Mouse (Mus musculus) MEL (cell line): ENCODE data around the gene Rasip1. TPM values are rescaled to one million over a fixed set of nuclear protein-coding genes. Genes with fewer than 3 reads are reported as not detected.

Experiments
- DNase-seq: peaks from one replicate; pipeline ENCODE4 v3.0.0; 2011; ENCODE audit warnings: low read depth, low spot score
- H3K27ac ChIP-seq: 2 replicates; pipeline ENCODE4 v1.5.1; 2012; ENCODE audit warnings: low read depth, mild to moderate bottlenecking, control low read depth, low read length, moderate library complexity; ENCODE audit not compliant: control insufficient read depth
- H3K27me3 ChIP-seq, 2 experiments: fragments of 150-350 bp in 1 of 2; sonication (generic) in 1 of 2; 2 replicates each; pipeline ENCODE4 v1.6.1; 2012; ENCODE audit warnings: low read length in 2 of 2, mild to moderate bottlenecking in 2 of 2, improper control_type of control experiment in 1 of 2, moderate library complexity in 1 of 2; ENCODE audit not compliant: insufficient read depth in 2 of 2, control insufficient read depth in 1 of 2
- H3K36me3 ChIP-seq, 2 experiments: 2 replicates each; pipeline ENCODE4 v1.6.1; 2012 to 2014; ENCODE audit warnings: low read length in 2 of 2, improper control_type of control experiment in 1 of 2, inconsistent platforms in 1 of 2, mild to moderate bottlenecking in 1 of 2; ENCODE audit not compliant: insufficient read depth in 2 of 2, control insufficient read depth in 1 of 2
- H3K4me1 ChIP-seq, 2 experiments: fragments of 150-350 bp in 1 of 2; sonication (generic) in 1 of 2; 2 replicates each; pipeline ENCODE4 v1.6.1; 2012; ENCODE audit warnings: low read length in 2 of 2, improper control_type of control experiment in 1 of 2, mild to moderate bottlenecking in 1 of 2; ENCODE audit not compliant: insufficient read depth in 2 of 2, control insufficient read depth in 1 of 2
- H3K4me3 ChIP-seq, 2 experiments: fragments of 150-350 bp in 1 of 2; sonication (generic) in 1 of 2; 2 replicates each; pipeline ENCODE4 v1.5.1; 2012; ENCODE audit warnings: low read depth in 2 of 2, low read length in 2 of 2, mild to moderate bottlenecking in 2 of 2, moderate library complexity in 2 of 2, control low read depth in 1 of 2, improper control_type of control experiment in 1 of 2; ENCODE audit not compliant: control insufficient read depth in 1 of 2, insufficient read depth in 1 of 2
- H3K79me2 ChIP-seq: 2 replicates; pipeline ENCODE4 v1.6.1; 2012; ENCODE audit warnings: mild to moderate bottlenecking, low read length, moderate library complexity; ENCODE audit not compliant: control insufficient read depth, poor library complexity, insufficient read depth
- H3K9ac ChIP-seq: 2 replicates; pipeline ENCODE4 v1.6.1; 2012; ENCODE audit warnings: low read depth, mild to moderate bottlenecking, control low read depth, low read length, moderate library complexity; ENCODE audit not compliant: control insufficient read depth, poor library complexity, severe bottlenecking
- H3K9me3 ChIP-seq: fragments of 150-350 bp; sonication (generic); replicated peaks from 2 replicates; pipeline ENCODE4 v1.6.1; 2012; ENCODE audit warnings: mild to moderate bottlenecking, low read length, improper control_type of control experiment, moderate library complexity; ENCODE audit not compliant: insufficient read depth
- BHLHE40 ChIP-seq: IDR thresholded peaks from 2 replicates; pipeline ENCODE4 v1.6.1; 2012; ENCODE audit warnings: low read depth, mild to moderate bottlenecking, inconsistent platforms, low read length, improper control_type of control experiment, borderline replicate concordance
- CTCF ChIP-seq, 3 experiments: IDR thresholded peaks in 2 of 3; conservative IDR thresholded peaks in 1 of 3; 2 replicates each; pipeline ENCODE4 v1.5.1; 2011 to 2012; ENCODE audit warnings: low read length in 3 of 3, low read depth in 2 of 3, mild to moderate bottlenecking in 2 of 3, improper control_type of control experiment in 1 of 3, inconsistent platforms in 1 of 3, mixed read lengths in 1 of 3, moderate library complexity in 1 of 3; ENCODE audit not compliant: control insufficient read depth in 1 of 3, insufficient read depth in 1 of 3, poor library complexity in 1 of 3, severe bottlenecking in 1 of 3
- ELF1 ChIP-seq: IDR thresholded peaks from 2 replicates; pipeline ENCODE4 v1.6.1; 2014; ENCODE audit warnings: low read depth, mild to moderate bottlenecking, inconsistent platforms, low read length, improper control_type of control experiment, moderate library complexity
- GABPA ChIP-seq: IDR thresholded peaks from 2 replicates; pipeline ENCODE4 v1.6.1; 2012; ENCODE audit warnings: low read depth, mild to moderate bottlenecking, inconsistent platforms, low read length, improper control_type of control experiment, moderate library complexity
- JUND ChIP-seq: IDR thresholded peaks from 2 replicates; pipeline ENCODE4 v1.6.1; 2011; ENCODE audit warnings: low read depth, mild to moderate bottlenecking, improper control_type of control experiment, low read length
- KAT2A ChIP-seq: conservative IDR thresholded peaks from 2 replicates; pipeline ENCODE4 v1.6.1; 2012; ENCODE audit warnings: low read depth, low read length, improper control_type of control experiment, inconsistent platforms
- MAX ChIP-seq: IDR thresholded peaks from 2 replicates; pipeline ENCODE4 v1.6.1; 2011; ENCODE audit warnings: low read length, improper control_type of control experiment
- MAZ ChIP-seq: IDR thresholded peaks from 2 replicates; pipeline ENCODE4 v1.6.1; 2012; ENCODE audit warnings: low read depth, mild to moderate bottlenecking, inconsistent platforms, low read length, improper control_type of control experiment
- MEF2A ChIP-seq: IDR thresholded peaks from 2 replicates; pipeline ENCODE4 v1.6.1; 2014; ENCODE audit warnings: low read depth, mild to moderate bottlenecking, inconsistent platforms, low read length, improper control_type of control experiment; ENCODE audit not compliant: poor library complexity, insufficient replicate concordance, severe bottlenecking; ENCODE audit errors: extremely low read depth
- MXI1 ChIP-seq: IDR thresholded peaks from 2 replicates; pipeline ENCODE4 v1.6.1; 2011; ENCODE audit warnings: mild to moderate bottlenecking, low read depth, low read length, improper control_type of control experiment
- MYC ChIP-seq: IDR thresholded peaks from 2 replicates; pipeline ENCODE4 v1.6.1; 2011; ENCODE audit warnings: low read depth, mild to moderate bottlenecking, low read length, improper control_type of control experiment, moderate library complexity
- NELFE ChIP-seq: IDR thresholded peaks from 2 replicates; pipeline ENCODE4 v1.6.1; 2011; ENCODE audit warnings: low read depth, low read length, improper control_type of control experiment
- POLR2AphosphoS2 ChIP-seq: IDR thresholded peaks from 2 replicates; pipeline ENCODE4 v1.6.1; 2011; ENCODE audit warnings: low read length, improper control_type of control experiment
- POLR2AphosphoS5 ChIP-seq: IDR thresholded peaks from 2 replicates; pipeline ENCODE4 v1.6.1; 2012; ENCODE audit warnings: low read depth, borderline replicate concordance, mild to moderate bottlenecking, inconsistent platforms, low read length, moderate library complexity, mixed read lengths
- RAD21 ChIP-seq: IDR thresholded peaks from 2 replicates; pipeline ENCODE4 v1.6.1; 2011; ENCODE audit warnings: mild to moderate bottlenecking, low read depth, low read length, improper control_type of control experiment
- RCOR1 ChIP-seq: IDR thresholded peaks from 2 replicates; pipeline ENCODE4 v1.6.1; 2012; ENCODE audit warnings: low read depth, mild to moderate bottlenecking, inconsistent platforms, low read length, improper control_type of control experiment
- SMC3 ChIP-seq: IDR thresholded peaks from 2 replicates; pipeline ENCODE4 v1.6.1; 2011; ENCODE audit warnings: low read depth, low read length, improper control_type of control experiment
- TBP ChIP-seq: IDR thresholded peaks from 2 replicates; pipeline ENCODE4 v1.8.0; 2011; ENCODE audit warnings: low read depth, low read length, improper control_type of control experiment
- USF1 ChIP-seq: IDR thresholded peaks from 2 replicates; pipeline ENCODE4 v1.6.1; 2014; ENCODE audit warnings: low read depth, mild to moderate bottlenecking, inconsistent platforms, low read length, improper control_type of control experiment, moderate library complexity
- ZMIZ1 ChIP-seq: IDR thresholded peaks from 2 replicates; pipeline ENCODE4 v1.6.1; 2012; ENCODE audit warnings: low read depth, mild to moderate bottlenecking, inconsistent platforms, low read length, improper control_type of control experiment, moderate library complexity
- ZNF384 ChIP-seq: IDR thresholded peaks from 2 replicates; pipeline ENCODE4 v1.6.1; 2012; ENCODE audit warnings: low read depth, mild to moderate bottlenecking, inconsistent platforms, low read length, improper control_type of control experiment
- polyA plus RNA-seq, 2 experiments: library from polyadenylated mRNA; stranded (reverse) in 1 of 2; unstranded in 1 of 2; fragments of >175 nt in 1 of 2; fragments of >200 nt in 1 of 2; gene quantifications; 2 replicates each; pipeline versions ENCODE4 v1.2.1 to v1.2.4; 2012; ENCODE audit warnings: low replicate concordance in 2 of 2, low read depth in 1 of 2; ENCODE audit not compliant: insufficient read length in 2 of 2, insufficient read depth in 1 of 2, missing spikeins in 1 of 2
- total RNA-seq: library from RNA; depleted of rRNA; stranded (reverse); fragments of 300-350 nt; gene quantifications from 2 replicates; pipeline ENCODE4 v1.2.3, GENCODE M21; 2012

Rasip1 gene
- total and polyA plus RNA-seq, 3 experiments, result 0.65 to 1.1 TPM; not detected in 1

DNA sequence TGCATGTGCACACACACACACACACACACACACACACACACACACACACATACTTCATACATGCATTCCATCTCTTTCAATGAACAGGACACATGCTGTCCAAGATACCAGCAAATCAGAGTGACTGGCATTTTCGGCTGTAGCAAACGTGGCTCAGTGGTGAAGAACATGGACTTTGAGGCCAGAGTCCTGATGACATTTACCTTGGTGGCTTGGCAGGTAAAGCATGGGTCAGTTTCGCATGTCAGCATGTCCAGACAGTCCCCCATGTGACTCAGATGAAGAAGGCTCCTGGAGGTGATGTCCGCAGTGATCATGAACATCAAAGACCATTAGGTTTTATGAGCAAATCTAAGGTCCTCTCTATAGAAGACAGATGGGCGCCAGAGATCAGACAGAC, 30.3 kb upstream of the Rasip1 start:
- TF ChIP-seq POLR2AphosphoS2 (no peak), ZNF384 (no peak), POLR2AphosphoS5 (no peak), ZMIZ1 (no peak), BHLHE40 (no peak), USF1 (no peak), SMC3 (no peak), GABPA (no peak), RCOR1 (no peak), JUND (no peak), MAZ (no peak), RAD21 (no peak), KAT2A (no peak), ELF1 (no peak), MXI1 (no peak), MYC (no peak)
- Histone ChIP-seq H3K36me3 (peaks cover 0 to 23% of the 10 kb centered on the region in 2 experiments; a peak in 2 of 4 replicates), H3K9ac (no peak overlapping the region), H3K79me2 (no peaks in the 10 kb centered on the region), H3K4me3 (no peak overlapping the region), H3K27me3 (no peaks in the 10 kb centered on the region), H3K27ac (no peak overlapping the region), H3K4me1 (peaks cover 9 to 16% of the 10 kb centered on the region in 2 experiments), H3K9me3 (no peaks in the 10 kb centered on the region)
- no peak for DNase-seq

GRCm38 (mm10) chr7:45597527-45597926, 29.8 kb upstream of the Rasip1 start:
- no peaks in the 10 kb centered on the region for H3K79me2 ChIP-seq
- H3K27me3 ChIP-seq, result no peaks in the 10 kb centered on the region
- no peaks in the 10 kb centered on the region for H3K9me3 ChIP-seq
- peaks cover 7 to 15% of the 10 kb centered on the region in 2 experiments for H3K4me1 ChIP-seq
- H3K9ac ChIP-seq, result no peak overlapping the region
- H3K4me3 ChIP-seq, result no peak overlapping the region
- TF ChIP-seq MXI1, result no peak
- TF ChIP-seq NELFE, result no peak
- no peak for TF ChIP-seq ZNF384
- TF ChIP-seq MAX, result no peak
- TF ChIP-seq TBP, result no peak
- no peak for TF ChIP-seq RAD21
- no peak for TF ChIP-seq MEF2A
- no peak for TF ChIP-seq CTCF (IDR thresholded peaks at IDR 0.05 in 2 of 3, conservative IDR thresholded peaks at IDR 0.05 in 1 of 3; ENCODE audit: control insufficient read depth in 1 of 3, insufficient read depth in 1 of 3, low read depth in 2 of 3, low read length in 3 of 3, poor library complexity in 1 of 3, severe bottlenecking in 1 of 3)
- TF ChIP-seq MYC, result no peak
- no peak for TF ChIP-seq SMC3
- no peak for TF ChIP-seq POLR2AphosphoS5
- no peak for TF ChIP-seq RCOR1
- TF ChIP-seq POLR2AphosphoS2, result no peak
- no peak for DNase-seq
- no peak overlapping the region for H3K27ac ChIP-seq
- peaks cover 0 to 19% of the 10 kb centered on the region in 2 experiments; a peak in 2 of 4 replicates for H3K36me3 ChIP-seq
